Mouse (Mus musculus) embryonic facial prominence, embryonic 14.5 days (tissue): Measurements from ENCODE around the gene Smu1. TPM values are rescaled to one million over a fixed set of nuclear protein-coding genes. Genes with fewer than 3 reads are reported as not detected.

Experiments used
- ATAC-seq: fragments of 200-750 bp; cut with Nextera tagmentation; 2 replicates; pipeline ENCODE4 v1.8.0; 2017; ENCODE audit warnings: low read depth, moderate number of reproducible peaks, moderate TSS enrichment
- DNase-seq: peaks from one replicate; pipeline ENCODE4 v3.0.0-alpha.2; 2015; ENCODE audit warnings: low spot score
- H3K27ac ChIP-seq: fragments of 300-500 bp; sonication (generic); replicated peaks from 2 replicates; pipeline ENCODE4 v1.5.1; 2014; ENCODE audit warnings: low read depth, mild to moderate bottlenecking, low read length, moderate library complexity
- H3K27me3 ChIP-seq: fragments of 300-500 bp; sonication (generic); replicated peaks from 2 replicates; pipeline ENCODE4 v1.6.1; 2014; ENCODE audit warnings: low read length; ENCODE audit not compliant: control insufficient read depth, insufficient read depth
- H3K36me3 ChIP-seq: fragments of 300-500 bp; sonication (generic); 2 replicates; pipeline ENCODE4 v1.6.1; 2014; ENCODE audit warnings: low read length, mixed read lengths; ENCODE audit not compliant: control insufficient read depth, insufficient read depth
- H3K4me1 ChIP-seq: fragments of 300-500 bp; sonication (generic); 2 replicates; pipeline ENCODE4 v1.6.1; 2014; ENCODE audit warnings: antibody characterized with exemption, low read length; ENCODE audit not compliant: control insufficient read depth, insufficient read depth
- H3K4me2 ChIP-seq: fragments of 300-500 bp; sonication (generic); 2 replicates; pipeline ENCODE4 v1.6.1; 2014; ENCODE audit warnings: low read depth, mild to moderate bottlenecking, low read length, moderate library complexity, mixed read lengths
- H3K4me3 ChIP-seq: fragments of 300-500 bp; sonication (generic); 2 replicates; pipeline ENCODE4 v1.5.1; 2014; ENCODE audit warnings: low read depth, mild to moderate bottlenecking, low read length
- H3K9ac ChIP-seq: fragments of 300-500 bp; sonication (generic); 2 replicates; pipeline ENCODE4 v1.6.1; 2014; ENCODE audit warnings: low read depth, mild to moderate bottlenecking, low read length, moderate library complexity, mixed read lengths
- H3K9me3 ChIP-seq: fragments of 300-500 bp; sonication (generic); 2 replicates; pipeline ENCODE4 v1.6.1; 2016; ENCODE audit warnings: low read length; ENCODE audit not compliant: control insufficient read depth
- WGBS: fragments of 180-500 bp; shearing (Covaris S2); extraction: QIAGEN DNeasy Blood & Tissue Kit; methylation state at CpG from one replicate; pipeline ENCODE4 v1.1.7; 2014; 5-methylcytosine and 5-hydroxymethylcytosine counted together
- microRNA counts: library from miRNA; unstranded; fragments of <30 nt; microRNA quantifications from one replicate; lab custom pipeline; 2017
- microRNA-seq: library from miRNA; unstranded; fragments of <30 nt; microRNA quantifications from one replicate; pipeline ENCODE4, GENCODE M21; 2016; ENCODE audit warnings: borderline number of aligned reads
- polyA plus RNA-seq: library from polyadenylated mRNA; unstranded; fragments of >200 nt; fragmentation: Nextera tagmentation; extraction: Ambion mirVana; gene quantifications from 2 replicates; pipeline ENCODE4 v1.2.1, GENCODE M21; 2014

The Smu1 gene
- polyA plus RNA-seq, 1 experiment from 2014 or later = 126 TPM

- H3K27me3 ChIP-seq = no peaks in the 10 kb centered on the region
- ATAC-seq (no peak), DNase-seq (no peak)
- H3K4me3 ChIP-seq = no peak overlapping the region
- H3K36me3 ChIP-seq = peaks cover 11% of the 10 kb centered on the region; the same call in 1 of the 2 replicates
- whole genome bisulfite sequencing = 76% methylated on average over 8 of the region's 8 CpGs
- H3K4me1 ChIP-seq = peaks cover 13% of the 10 kb centered on the region
- no peak overlapping the region for H3K4me2 ChIP-seq
- no peak overlapping the region for H3K9ac ChIP-seq
- H3K27ac ChIP-seq = no peak overlapping the region
- H3K9me3 ChIP-seq = no peaks in the 10 kb centered on the region
Observed at GRCm38 (mm10) chr4:40700216-40700615, 57.5 kb downstream of the Smu1 start.

DNA sequence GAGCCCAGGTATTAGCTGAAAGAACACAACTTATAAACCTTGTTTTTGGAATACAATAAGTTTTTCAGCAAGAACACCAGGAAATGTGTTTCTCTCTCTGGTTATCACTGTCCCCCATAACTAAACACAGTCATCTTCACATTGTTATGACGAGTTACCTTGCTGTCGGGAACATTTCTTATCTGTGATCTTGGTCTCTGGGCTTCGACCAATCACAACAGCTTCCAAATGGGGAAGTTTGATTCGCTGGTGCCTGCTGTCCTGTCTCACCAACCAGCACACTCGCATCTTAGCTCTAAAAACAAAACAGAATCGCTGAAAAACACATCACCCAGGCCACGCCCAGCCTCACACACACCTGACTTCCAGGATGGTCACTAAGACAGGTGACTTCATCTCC, 60.7 kb downstream of the Smu1 start:
- 87% methylated on average over 7 of the region's 7 CpGs for WGBS
- ATAC-seq (no peak), DNase-seq (no peak)
- Histone ChIP-seq H3K27me3 (no peaks in the 10 kb centered on the region), H3K9ac (no peak overlapping the region), H3K4me3 (no peak overlapping the region), H3K9me3 (no peaks in the 10 kb centered on the region), H3K4me1 (0 out of 2 replicates have a peak, but pooled peaks cover 3% of the 10 kb centered on the region), H3K36me3 (peaks cover 41% of the 10 kb centered on the region), H3K27ac (no peak overlapping the region), H3K4me2 (no peak overlapping the region)

DNA sequence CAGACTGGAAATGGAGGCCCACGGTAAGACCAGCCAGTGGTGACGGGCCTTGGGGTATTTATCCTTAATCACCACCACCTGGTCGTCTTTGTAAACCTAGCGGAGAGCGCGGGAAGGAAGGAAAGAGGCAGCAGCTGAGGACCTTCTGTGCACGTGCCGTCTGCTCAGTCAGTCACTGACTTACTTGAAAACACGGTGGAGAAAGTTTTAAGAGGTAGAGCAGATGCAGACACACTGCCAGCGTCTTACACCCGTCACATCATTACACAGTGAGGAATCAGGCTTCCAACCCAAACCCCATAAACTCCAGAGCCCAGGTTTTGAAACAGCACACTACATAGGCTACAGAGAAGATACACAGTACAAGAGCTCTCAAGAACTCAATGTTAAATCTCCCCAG, 66.6 kb downstream of the Smu1 start:
- Histone ChIP-seq H3K4me1 (no peaks in the 10 kb centered on the region), H3K4me3 (no peak overlapping the region), H3K27me3 (no peaks in the 10 kb centered on the region), H3K27ac (no peak overlapping the region), H3K4me2 (no peak overlapping the region), H3K9ac (no peak overlapping the region), H3K36me3 (peaks cover 78% of the 10 kb centered on the region), H3K9me3 (no peaks in the 10 kb centered on the region)
- ATAC-seq (no peak), DNase-seq (no peak)
- 52% methylated on average over 11 of the region's 11 CpGs for WGBS

MicroRNAs within 50 kb of the gene (microRNA counts, 519-probe panel; counts per million panel counts)
- microRNA mmu-miR-207 (lab: Ali Mortazavi, UCI) = 2,106 counts per million, percentile 23 among the panel's probes with 10 or more counts

Small RNA genes within 50 kb of the gene (microRNA-seq; reads per million reads assigned to microRNA genes)
- not detected for gene Mir207

Other genes starting within 250 kb of the Smu1 start
- gene Aptx, start 54.7 kb downstream of the Smu1 start, polyA plus RNA-seq = 26.2 and 28.5 TPM in 2 replicates
- gene Dnaja1, start 35.8 kb downstream of the Smu1 start, polyA plus RNA-seq = 379 and 406 TPM in 2 replicates
- 66.8 and 68.3 TPM in 2 replicates for gene B4galt1, start 96.1 kb upstream of the Smu1 start, polyA plus RNA-seq
- gene Spink4, start 162.1 kb upstream of the Smu1 start, polyA plus RNA-seq = 0.84 TPM in 1 of 2 replicates, not detected in the other
- 232 and 240 TPM in 2 replicates for gene Bag1, start 190.4 kb upstream of the Smu1 start, polyA plus RNA-seq
- 103 TPM in 2 replicates for gene Chmp5, start 190.5 kb upstream of the Smu1 start, polyA plus RNA-seq
- gene Nfx1, start 213.0 kb upstream of the Smu1 start, polyA plus RNA-seq = 78.4 and 85.0 TPM in 2 replicates